Mouse (Mus musculus) midbrain, embryonic 12.5 days (tissue): ENCODE measurements at regions not wholly inside any gene's neighbourhood (a gene's known extent, or its start where the extent isn't known, plus 50 kb on each side); places are given as distances from the start of the nearest gene placed in this dataset.

Experiments used
- ATAC-seq: fragments of 200-750 bp; cut with Nextera tagmentation; 2 replicates; pipeline ENCODE4 v1.8.0; 2017; ENCODE audit warnings: low read depth, moderate TSS enrichment, moderate library complexity; ENCODE audit not compliant: low FRiP score
- H3K27ac ChIP-seq: fragments of 300-500 bp; sonication (generic); replicated peaks from 2 replicates; pipeline ENCODE4 v1.5.1; 2016; ENCODE audit warnings: mild to moderate bottlenecking
- H3K27me3 ChIP-seq: fragments of 300-500 bp; sonication (generic); 2 replicates; pipeline ENCODE4 v1.6.1; 2016; ENCODE audit warnings: mild to moderate bottlenecking
- H3K36me3 ChIP-seq: fragments of 300-500 bp; sonication (generic); 2 replicates; pipeline ENCODE4 v1.6.1; 2016
- H3K4me1 ChIP-seq: fragments of 300-500 bp; sonication (generic); 2 replicates; pipeline ENCODE4 v1.6.1; 2016
- H3K4me2 ChIP-seq: fragments of 300-500 bp; sonication (generic); replicated peaks from 2 replicates; pipeline ENCODE4 v1.6.1; 2016; ENCODE audit warnings: mild to moderate bottlenecking, moderate library complexity
- H3K4me3 ChIP-seq: fragments of 300-500 bp; sonication (generic); 2 replicates; pipeline ENCODE4 v1.5.1; 2016; ENCODE audit warnings: mild to moderate bottlenecking
- H3K9ac ChIP-seq: fragments of 300-500 bp; sonication (generic); replicated peaks from 2 replicates; pipeline ENCODE4 v1.6.1; 2016; ENCODE audit warnings: mild to moderate bottlenecking, moderate library complexity
- H3K9me3 ChIP-seq: fragments of 300-500 bp; sonication (generic); 2 replicates; pipeline ENCODE4 v1.6.1; 2016; ENCODE audit warnings: mild to moderate bottlenecking
- WGBS: fragments of 180-500 bp; shearing (Covaris S2); methylation state at CpG from one replicate; pipeline ENCODE4 v1.1.7; 2016; 5-methylcytosine and 5-hydroxymethylcytosine counted together

- Histone ChIP-seq H3K4me3 (no peak overlapping the region), H3K27ac (no peak overlapping the region), H3K4me2 (no peak overlapping the region), H3K27me3 (peaks cover 7% of the 10 kb centered on the region; the same call in 1 of the 2 replicates), H3K4me1 (peaks cover 18% of the 10 kb centered on the region), H3K9me3 (no peaks in the 10 kb centered on the region), H3K9ac (no peak overlapping the region), H3K36me3 (no peaks in the 10 kb centered on the region)
- no peak for ATAC-seq
- 52% methylated on average over 6 of the region's 6 CpGs for WGBS
These were observed 51.5 kb upstream of the Med13 start for GRCm38 (mm10) chr11:86408686-86409579.

- H3K4me2 ChIP-seq: no peak overlapping the region
- H3K4me1 ChIP-seq: peaks cover 18% of the 10 kb centered on the region
- peaks cover 7% of the 10 kb centered on the region; the same call in 1 of the 2 replicates for H3K27me3 ChIP-seq
- no peak overlapping the region for H3K4me3 ChIP-seq
- no peak overlapping the region for H3K27ac ChIP-seq
- WGBS: 77% methylated on average over 10 of the region's 10 CpGs
- no peaks in the 10 kb centered on the region for H3K36me3 ChIP-seq
- H3K9ac ChIP-seq: no peak overlapping the region
- no peaks in the 10 kb centered on the region for H3K9me3 ChIP-seq
- ATAC-seq: peak; percentile 58; the same call in 1 of the 2 replicates
These were observed 52.2 kb upstream of the Med13 start for GRCm38 (mm10) chr11:86409580-86409947.

- Histone ChIP-seq H3K9me3 (no peaks in the 10 kb centered on the region), H3K27ac (no peak overlapping the region), H3K4me2 (no peak overlapping the region), H3K36me3 (no peaks in the 10 kb centered on the region), H3K27me3 (peaks cover 7% of the 10 kb centered on the region; the same call in 1 of the 2 replicates), H3K4me3 (no peak overlapping the region), H3K9ac (no peak overlapping the region), H3K4me1 (peaks cover 18% of the 10 kb centered on the region)
- 87% methylated on average over 10 of the region's 10 CpGs for WGBS
- no peak for ATAC-seq
These were observed 53.1 kb upstream of the Med13 start for GRCm38 (mm10) chr11:86410521-86410920.

- no peaks in the 10 kb centered on the region for H3K36me3 ChIP-seq
- no peak overlapping the region for H3K27ac ChIP-seq
- no peak overlapping the region for H3K4me2 ChIP-seq
- H3K27me3 ChIP-seq: peaks cover 8% of the 10 kb centered on the region
- H3K4me3 ChIP-seq: no peak overlapping the region
- no peak overlapping the region for H3K9ac ChIP-seq
- no peak for ATAC-seq
- H3K9me3 ChIP-seq: no peaks in the 10 kb centered on the region
- WGBS: 55% methylated on average over 13 of the region's 13 CpGs
- H3K4me1 ChIP-seq: peaks cover 38% of the 10 kb centered on the region
These were observed 55.5 kb upstream of the Med13 start for GRCm38 (mm10) chr11:86412772-86413390.

- H3K4me2 ChIP-seq: no peak overlapping the region
- no peaks in the 10 kb centered on the region for H3K36me3 ChIP-seq
- 0 out of 2 replicates have a peak, but pooled peaks have one; percentile 34 for ATAC-seq
- peaks cover 20% of the 10 kb centered on the region for H3K27me3 ChIP-seq
- H3K9ac ChIP-seq: no peak overlapping the region
- peaks cover 3% of the 10 kb centered on the region; the same call in 1 of the 2 replicates for H3K9me3 ChIP-seq
- no peak overlapping the region for H3K4me3 ChIP-seq
- WGBS: 29% methylated on average over 5 of the region's 5 CpGs
- H3K27ac ChIP-seq: no peak overlapping the region
- peaks cover 28% of the 10 kb centered on the region for H3K4me1 ChIP-seq
These were observed 59.1 kb upstream of the Med13 start for GRCm38 (mm10) chr11:86416471-86416870.

GRCm38 (mm10) chr11:86417164-86417563, 59.8 kb upstream of the Med13 start:
- Histone ChIP-seq H3K4me1 (peaks cover 28% of the 10 kb centered on the region), H3K9me3 (peaks cover 6% of the 10 kb centered on the region; the same call in 1 of the 2 replicates), H3K4me3 (no peak overlapping the region), H3K9ac (no peak overlapping the region), H3K27ac (0 out of 2 replicates have a peak overlapping the region, but pooled peaks have one; percentile 7), H3K27me3 (peaks cover 17% of the 10 kb centered on the region), H3K36me3 (no peaks in the 10 kb centered on the region), H3K4me2 (no peak overlapping the region)
- no peak for ATAC-seq
- 57% methylated on average over 6 of the region's 6 CpGs for WGBS

GRCm38 (mm10) chr11:86419810-86420483, 62.5 kb upstream of the Med13 start:
- Histone ChIP-seq H3K9me3 (peaks cover 6% of the 10 kb centered on the region; the same call in 1 of the 2 replicates), H3K36me3 (no peaks in the 10 kb centered on the region), H3K9ac (no peak overlapping the region), H3K27ac (no peak overlapping the region), H3K4me2 (no peak overlapping the region), H3K27me3 (peaks cover 14% of the 10 kb centered on the region), H3K4me3 (no peak overlapping the region), H3K4me1 (peaks cover 19% of the 10 kb centered on the region)
- ATAC-seq: no peak
- 83% methylated on average over 5 of the region's 5 CpGs for WGBS

- ATAC-seq: no peak
- Histone ChIP-seq H3K36me3 (no peaks in the 10 kb centered on the region), H3K4me3 (no peak overlapping the region), H3K27me3 (no peaks in the 10 kb centered on the region), H3K4me2 (no peak overlapping the region), H3K4me1 (no peaks in the 10 kb centered on the region), H3K27ac (no peak overlapping the region), H3K9me3 (no peaks in the 10 kb centered on the region), H3K9ac (no peak overlapping the region)
- 74% methylated on average over 3 of the region's 3 CpGs for WGBS
These were observed 55.5 kb upstream of the Rnft1 start for GRCm38 (mm10) chr11:86428926-86429325.

- no peaks in the 10 kb centered on the region for H3K27me3 ChIP-seq
- no peaks in the 10 kb centered on the region for H3K4me1 ChIP-seq
- H3K36me3 ChIP-seq: no peaks in the 10 kb centered on the region
- H3K4me2 ChIP-seq: no peak overlapping the region
- ATAC-seq: no peak
- no peaks in the 10 kb centered on the region for H3K9me3 ChIP-seq
- WGBS: 89% methylated on average over 2 of the region's 2 CpGs
- H3K4me3 ChIP-seq: no peak overlapping the region
- no peak overlapping the region for H3K9ac ChIP-seq
- no peak overlapping the region for H3K27ac ChIP-seq
These were observed 54.2 kb upstream of the Rnft1 start for GRCm38 (mm10) chr11:86430287-86430686.

- WGBS: 85% methylated on average over 5 of the region's 5 CpGs
- no peak overlapping the region for H3K4me2 ChIP-seq
- no peak for ATAC-seq
These were observed 52.9 kb upstream of the Rnft1 start for GRCm38 (mm10) chr11:86431550-86431949.

GRCm38 (mm10) chr11:86434106-86434505, 50.4 kb upstream of the Rnft1 start:
- 89% methylated on average over 8 of the region's 8 CpGs for WGBS
- no peak overlapping the region for H3K4me2 ChIP-seq
- ATAC-seq: no peak
- no peak overlapping the region for H3K4me3 ChIP-seq
- 0 out of 2 replicates have a peak, but pooled peaks cover 4% of the 10 kb centered on the region for H3K27me3 ChIP-seq
- H3K27ac ChIP-seq: no peak overlapping the region
- H3K36me3 ChIP-seq: no peaks in the 10 kb centered on the region
- H3K9me3 ChIP-seq: no peaks in the 10 kb centered on the region
- no peaks in the 10 kb centered on the region for H3K4me1 ChIP-seq
- no peak overlapping the region for H3K9ac ChIP-seq

More at GRCm38 (mm10) chr11:86431550-86431949, 52.9 kb upstream of the Rnft1 start:
- H3K4me1 ChIP-seq: no peaks in the 10 kb centered on the region
- H3K9me3 ChIP-seq: no peaks in the 10 kb centered on the region
- H3K27me3 ChIP-seq: 0 out of 2 replicates have a peak, but pooled peaks cover 4% of the 10 kb centered on the region
- no peak overlapping the region for H3K4me3 ChIP-seq
- H3K27ac ChIP-seq: no peak overlapping the region
- H3K36me3 ChIP-seq: no peaks in the 10 kb centered on the region
- no peak overlapping the region for H3K9ac ChIP-seq
